Mouse (Mus musculus) hindbrain, embryonic 16.5 days (tissue): ENCODE data around the gene Chit1. TPM values are rescaled to one million over a fixed set of nuclear protein-coding genes. Genes with fewer than 3 reads are reported as not detected.
A peak's percentile ranks its signal among the peaks of the same experiment; 100 is the strongest.

Experiments used
- ATAC-seq: fragments of 200-750 bp; cut with Nextera tagmentation; 2 replicates; pipeline ENCODE4 v1.8.0; 2017; ENCODE audit warnings: moderate TSS enrichment, moderate library complexity
- H3K27ac ChIP-seq: fragments of 300-500 bp; sonication (generic); 2 replicates; pipeline ENCODE4 v1.5.1; 2014; ENCODE audit warnings: low read depth, mild to moderate bottlenecking, control low read depth, low read length, moderate library complexity
- H3K27me3 ChIP-seq: fragments of 300-500 bp; sonication (generic); replicated peaks from 2 replicates; pipeline ENCODE4 v1.6.1; 2014; ENCODE audit warnings: low read length; ENCODE audit not compliant: control insufficient read depth, insufficient read depth
- H3K36me3 ChIP-seq: fragments of 300-500 bp; sonication (generic); 2 replicates; pipeline ENCODE4 v1.6.1; 2014; ENCODE audit warnings: mild to moderate bottlenecking, low read length, moderate library complexity, mixed read lengths; ENCODE audit not compliant: control insufficient read depth, insufficient read depth
- H3K4me1 ChIP-seq: fragments of 300-500 bp; sonication (generic); 2 replicates; pipeline ENCODE4 v1.6.1; 2014; ENCODE audit warnings: low read depth, low read length; ENCODE audit not compliant: control insufficient read depth, insufficient read depth
- H3K4me2 ChIP-seq: fragments of 300-500 bp; sonication (generic); 2 replicates; pipeline ENCODE4 v1.6.1; 2014; ENCODE audit warnings: mild to moderate bottlenecking, low read length, control low read depth, moderate library complexity
- H3K4me3 ChIP-seq: fragments of 300-500 bp; sonication (generic); 2 replicates; pipeline ENCODE4 v1.5.1; 2014; ENCODE audit warnings: mild to moderate bottlenecking, low read length, control low read depth, moderate library complexity
- H3K9ac ChIP-seq: fragments of 300-500 bp; sonication (generic); 2 replicates; pipeline ENCODE4 v1.6.1; 2014; ENCODE audit warnings: low read depth, mild to moderate bottlenecking, control low read depth, low read length, moderate library complexity
- H3K9me3 ChIP-seq: fragments of 300-500 bp; sonication (generic); 2 replicates; pipeline ENCODE4 v1.6.1; 2014; ENCODE audit warnings: mild to moderate bottlenecking, low read length, moderate library complexity; ENCODE audit not compliant: control insufficient read depth
- WGBS: fragments of 180-500 bp; shearing (Covaris S2); extraction: QIAGEN DNeasy Blood & Tissue Kit; methylation state at CpG from one replicate; pipeline ENCODE4 v1.1.7; 2014; 5-methylcytosine and 5-hydroxymethylcytosine counted together
- polyA plus RNA-seq: library from polyadenylated mRNA; unstranded; fragments of >200 nt; fragmentation: Nextera tagmentation; extraction: Ambion mirVana; gene quantifications from 2 replicates; pipeline ENCODE4 v1.2.1, GENCODE M21; 2015

The Chit1 gene
- polyA plus RNA-seq, 1 experiment from 2014 or later, result 0.73 TPM

DNA sequence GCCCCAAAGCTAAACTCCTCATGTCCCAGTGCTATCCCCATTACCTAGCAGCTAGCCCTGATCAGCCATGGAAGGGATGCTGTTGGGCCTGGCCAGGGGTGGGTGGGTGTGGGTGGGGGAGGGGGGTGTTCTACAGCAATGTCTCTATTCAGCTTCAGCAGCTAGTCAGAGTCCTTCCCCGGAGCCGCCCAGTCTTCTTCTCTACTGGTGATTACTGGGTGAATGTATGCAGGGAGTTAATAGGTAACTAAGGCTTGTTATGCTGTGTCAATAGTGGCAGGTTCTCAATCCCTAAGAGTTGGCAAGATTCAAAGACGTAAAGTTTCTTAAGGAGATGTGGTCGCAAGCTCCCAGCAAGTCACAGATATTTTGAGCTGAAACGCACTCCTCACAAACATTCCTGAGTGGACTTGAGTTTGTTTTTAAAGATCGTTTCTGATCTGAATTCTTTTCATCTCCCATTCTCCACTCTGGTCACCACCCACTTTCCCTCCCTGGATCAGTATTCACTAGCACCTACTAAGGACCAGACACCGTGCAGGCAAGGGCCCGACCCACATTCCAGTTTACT, 40.9 kb upstream of the Chit1 start:
- Histone ChIP-seq H3K4me3 (no peak overlapping the region), H3K9me3 (no peaks in the 10 kb centered on the region), H3K9ac (no peak overlapping the region), H3K4me1 (peaks cover 10% of the 10 kb centered on the region), H3K27ac (no peak overlapping the region), H3K36me3 (no peaks in the 10 kb centered on the region), H3K4me2 (no peak overlapping the region), H3K27me3 (no peaks in the 10 kb centered on the region)
- WGBS, result 49% methylated on average over 8 of the region's 8 CpGs
- ATAC-seq, result no peak

DNA sequence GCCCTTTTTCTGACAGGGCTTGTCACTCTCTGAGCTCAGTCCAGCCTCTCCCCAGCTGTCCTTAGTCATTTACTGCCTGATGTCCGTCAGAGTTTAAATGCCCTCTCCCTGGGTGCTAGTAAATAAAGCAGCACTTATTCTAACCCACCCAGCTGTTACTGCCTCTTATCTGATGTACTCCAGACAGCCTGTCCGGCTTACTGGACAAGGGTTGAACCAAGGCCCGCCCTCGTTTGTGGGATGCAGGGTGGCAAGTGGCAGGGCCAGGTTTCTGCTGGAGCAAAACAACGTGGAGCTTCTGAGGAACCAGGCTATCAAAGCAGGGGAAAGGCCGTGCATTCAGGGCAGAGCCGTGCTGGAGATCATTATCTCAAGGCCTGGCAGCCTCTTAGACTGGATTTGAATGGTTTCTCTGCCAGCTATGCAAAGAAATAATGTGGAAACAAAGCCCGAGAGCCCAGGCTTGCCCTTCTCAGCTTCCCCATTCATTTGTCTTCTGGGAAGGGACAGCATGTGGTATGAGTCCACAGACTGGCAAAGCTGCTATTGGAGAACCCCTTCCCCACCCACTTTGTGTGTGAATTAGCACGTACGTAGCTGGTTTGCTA, 39.5 kb upstream of the Chit1 start:
- ATAC-seq, result 0 out of 2 replicates have a peak, but pooled peaks have one; percentile 4
- Histone ChIP-seq H3K4me1 (peaks cover 20% of the 10 kb centered on the region), H3K9me3 (no peaks in the 10 kb centered on the region), H3K36me3 (no peaks in the 10 kb centered on the region), H3K27ac (peak overlapping the region; percentile 59), H3K4me3 (no peak overlapping the region), H3K27me3 (no peaks in the 10 kb centered on the region), H3K9ac (0 out of 2 replicates have a peak overlapping the region, but pooled peaks have one; percentile 30), H3K4me2 (no peak overlapping the region)
- WGBS, result 23% methylated on average over 10 of the region's 10 CpGs

DNA sequence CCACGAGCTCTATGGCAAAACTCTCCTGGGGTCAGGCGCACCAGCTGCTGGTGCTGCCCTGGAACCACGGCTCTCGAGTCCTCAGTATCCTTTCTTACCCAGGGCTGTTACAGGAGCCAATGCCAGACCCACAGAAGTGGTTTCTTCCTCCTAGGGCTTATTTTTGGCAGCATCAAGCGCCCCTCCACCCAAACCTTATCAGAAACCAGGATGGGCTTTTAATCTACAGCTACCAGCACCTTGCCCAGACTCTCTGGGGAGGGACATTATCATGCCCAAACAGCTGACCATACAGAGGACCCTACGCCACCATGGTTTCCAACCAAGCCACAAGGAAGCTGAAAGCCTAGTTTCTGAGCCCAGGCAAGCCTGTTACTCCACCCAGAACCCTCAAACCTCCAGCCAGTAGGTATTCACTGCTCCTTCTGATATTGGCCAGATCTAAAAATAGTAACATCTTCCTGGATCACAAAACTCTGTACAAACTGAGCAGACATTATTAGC, 37.9 kb upstream of the Chit1 start:
- 73% methylated on average over 6 of the region's 6 CpGs for WGBS
- no peak for ATAC-seq

DNA sequence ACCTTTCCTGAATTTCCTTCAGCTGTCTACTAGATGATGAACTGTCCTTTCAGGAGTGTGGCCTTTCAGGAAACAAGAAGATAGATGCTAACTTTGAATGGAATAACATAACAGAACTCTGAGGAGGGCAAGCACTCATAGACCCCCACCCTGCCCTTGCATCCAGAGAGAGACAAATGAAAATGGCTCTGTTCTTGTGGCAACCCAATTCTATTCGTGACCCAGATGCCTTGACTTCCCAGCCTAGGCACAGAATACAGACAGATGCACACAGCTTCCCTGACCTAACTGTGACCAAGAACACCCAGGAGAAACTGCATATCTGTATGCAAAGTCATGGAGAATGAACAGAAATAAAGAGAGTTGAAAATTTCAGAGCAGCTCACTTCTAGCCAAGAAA, 37.4 kb upstream of the Chit1 start:
- no peak overlapping the region for H3K4me2 ChIP-seq
- no peak overlapping the region; the same call in 1 of the 2 replicates for H3K9ac ChIP-seq
- no peaks in the 10 kb centered on the region for H3K27me3 ChIP-seq
- no peak overlapping the region for H3K4me3 ChIP-seq
- ATAC-seq, result no peak
- no peaks in the 10 kb centered on the region for H3K9me3 ChIP-seq
- H3K36me3 ChIP-seq, result no peaks in the 10 kb centered on the region
- H3K4me1 ChIP-seq, result peaks cover 28% of the 10 kb centered on the region
- no peak overlapping the region for H3K27ac ChIP-seq
- 68% methylated on average over 1 of the region's 1 CpGs for WGBS

More for the DNA sequence above, 37.9 kb upstream of the Chit1 start:
- H3K36me3 ChIP-seq, result no peaks in the 10 kb centered on the region
- peaks cover 28% of the 10 kb centered on the region for H3K4me1 ChIP-seq
- no peak overlapping the region for H3K4me2 ChIP-seq
- no peak overlapping the region for H3K4me3 ChIP-seq
- no peak overlapping the region for H3K27ac ChIP-seq
- no peaks in the 10 kb centered on the region for H3K27me3 ChIP-seq
- no peak overlapping the region for H3K9ac ChIP-seq
- no peaks in the 10 kb centered on the region for H3K9me3 ChIP-seq

DNA sequence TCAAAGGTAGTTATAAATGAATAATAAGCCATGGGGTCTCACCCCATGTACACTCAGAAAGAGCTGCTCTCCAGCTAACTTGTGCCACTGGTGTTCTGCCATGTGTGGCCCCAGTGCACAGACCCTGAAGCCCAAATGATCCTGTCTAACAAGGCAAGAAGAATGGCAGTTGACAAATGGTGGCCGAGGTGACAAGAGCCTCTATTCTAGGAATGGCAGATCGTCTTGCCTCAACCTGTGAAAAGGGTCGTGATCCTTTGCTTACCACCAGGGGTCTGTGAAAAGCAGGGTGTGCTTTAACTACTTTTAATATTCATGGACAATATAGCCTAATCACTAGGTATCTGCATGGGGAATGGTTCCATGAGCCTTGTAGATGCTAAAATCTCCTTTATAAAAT, 36.9 kb upstream of the Chit1 start:
- H3K4me1 ChIP-seq, result peaks cover 28% of the 10 kb centered on the region
- WGBS, result 43% methylated on average over 3 of the region's 3 CpGs
- H3K9me3 ChIP-seq, result no peaks in the 10 kb centered on the region
- no peak overlapping the region for H3K4me2 ChIP-seq
- no peak overlapping the region; the same call in 1 of the 2 replicates for H3K9ac ChIP-seq
- H3K4me3 ChIP-seq, result no peak overlapping the region
- no peak overlapping the region for H3K27ac ChIP-seq
- no peak for ATAC-seq
- H3K36me3 ChIP-seq, result no peaks in the 10 kb centered on the region
- H3K27me3 ChIP-seq, result no peaks in the 10 kb centered on the region

DNA sequence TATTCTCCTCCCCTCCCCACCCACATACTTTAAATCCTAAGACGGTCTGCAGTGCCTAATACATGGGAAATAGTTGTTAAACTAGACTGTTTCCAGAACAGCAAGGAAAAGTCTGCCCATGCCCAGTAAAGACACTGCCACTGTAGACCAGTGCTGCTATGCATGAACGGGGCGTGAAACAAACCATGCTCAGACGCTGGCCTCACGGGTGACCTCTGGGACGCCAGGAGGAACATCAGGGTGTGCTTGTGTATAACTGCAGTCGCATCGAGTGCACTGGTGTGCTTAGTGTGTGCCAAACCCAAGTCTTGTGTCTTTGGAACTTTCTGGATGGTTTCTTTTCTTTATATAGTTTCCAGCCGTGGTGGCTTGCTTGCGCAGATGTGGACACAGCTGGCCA, 36.4 kb upstream of the Chit1 start:
- H3K4me2 ChIP-seq, result no peak overlapping the region
- no peak overlapping the region for H3K9ac ChIP-seq
- no peaks in the 10 kb centered on the region for H3K27me3 ChIP-seq
- ATAC-seq, result no peak
- H3K36me3 ChIP-seq, result no peaks in the 10 kb centered on the region
- no peak overlapping the region for H3K27ac ChIP-seq
- H3K9me3 ChIP-seq, result no peaks in the 10 kb centered on the region
- no peak overlapping the region for H3K4me3 ChIP-seq
- H3K4me1 ChIP-seq, result peaks cover 31% of the 10 kb centered on the region
- WGBS, result 74% methylated on average over 10 of the region's 10 CpGs

DNA sequence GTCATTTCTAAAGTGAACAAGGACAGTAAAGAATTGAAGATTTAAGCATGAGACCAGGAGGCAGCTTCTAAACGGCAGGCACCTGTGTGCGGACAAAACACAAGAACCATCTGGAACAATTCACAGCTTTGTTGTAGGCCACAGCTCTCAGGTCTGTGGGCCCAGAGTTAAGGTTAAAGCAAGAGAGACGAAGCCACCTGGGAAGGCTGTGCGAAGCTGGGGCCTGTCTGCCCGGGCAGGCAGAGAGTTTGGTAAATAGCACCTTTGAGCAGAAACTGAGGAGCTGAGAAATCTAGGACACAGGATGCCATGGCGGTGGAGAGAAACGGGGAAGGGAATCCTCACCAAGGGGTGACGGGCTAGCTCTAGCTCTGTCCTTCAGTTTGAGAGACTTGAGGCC, 35.5 kb upstream of the Chit1 start:
- Histone ChIP-seq H3K9ac (peak overlapping the region; percentile 8; the same call in 1 of the 2 replicates), H3K4me2 (peak overlapping the region; percentile 76), H3K27ac (0 out of 2 replicates have a peak overlapping the region, but pooled peaks have one; percentile 41), H3K4me1 (peaks cover 35% of the 10 kb centered on the region), H3K36me3 (no peaks in the 10 kb centered on the region), H3K4me3 (peak overlapping the region; percentile 35), H3K27me3 (no peaks in the 10 kb centered on the region), H3K9me3 (no peaks in the 10 kb centered on the region)
- ATAC-seq, result no peak
- WGBS, result 85% methylated on average over 8 of the region's 8 CpGs

DNA sequence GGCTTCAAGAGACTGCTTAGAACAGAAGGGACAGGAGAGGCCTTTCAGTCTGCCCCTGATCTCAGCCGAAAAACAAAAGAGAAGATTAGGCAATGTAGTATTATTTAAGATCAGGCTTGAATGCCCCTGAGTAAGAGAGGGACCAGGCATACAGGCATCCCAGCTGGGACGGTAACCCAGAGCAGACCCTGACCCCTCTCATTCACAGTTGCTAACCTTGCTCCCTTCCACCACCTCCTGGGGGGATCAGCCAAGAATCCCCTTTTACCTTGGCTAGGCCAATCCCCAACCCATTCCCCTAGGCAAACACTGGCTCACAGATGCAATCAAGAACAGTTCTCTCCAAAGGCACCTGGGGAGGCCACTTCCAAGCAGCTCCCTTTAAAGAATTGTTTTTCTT, 34.3 kb upstream of the Chit1 start:
- Histone ChIP-seq H3K4me1 (peaks cover 32% of the 10 kb centered on the region), H3K9me3 (no peaks in the 10 kb centered on the region), H3K27ac (peak overlapping the region; percentile 9; the same call in 1 of the 2 replicates)

DNA sequence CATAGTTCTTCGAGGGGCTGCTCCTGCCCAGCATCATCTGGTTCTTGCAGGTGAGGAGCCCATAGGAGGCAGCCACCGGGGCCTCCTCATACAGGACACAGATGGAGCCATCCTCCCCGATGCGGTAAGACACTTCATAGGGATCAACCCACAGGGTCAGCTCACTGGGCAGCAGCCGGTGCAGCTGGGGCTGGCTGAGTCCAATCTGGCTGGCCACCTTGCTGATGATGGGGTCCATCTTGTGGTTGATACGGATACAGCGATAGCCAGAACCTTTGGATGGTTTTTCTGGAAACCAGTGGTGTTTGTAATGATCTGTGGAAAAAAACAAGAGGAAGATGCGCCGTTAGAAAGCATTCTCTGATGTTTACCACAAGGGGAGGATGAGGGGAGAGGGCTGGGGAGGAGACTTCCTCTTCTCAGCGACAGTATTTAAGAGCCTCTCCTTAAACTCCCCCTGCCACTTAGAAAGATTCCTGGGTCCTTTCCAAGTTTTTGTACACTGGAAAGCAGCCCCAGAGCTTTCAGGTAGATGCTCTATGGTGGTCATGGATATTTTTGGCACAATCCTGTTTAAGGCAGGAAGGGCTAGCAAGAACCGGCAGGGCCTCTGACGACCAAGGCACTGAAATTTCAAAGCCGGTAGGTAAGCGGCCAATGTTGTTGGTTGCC, 33.5 kb upstream of the Chit1 start:
- H3K4me1 ChIP-seq, result peaks cover 32% of the 10 kb centered on the region
- ATAC-seq, result no peak
- no peaks in the 10 kb centered on the region for H3K9me3 ChIP-seq
- peak overlapping the region; percentile 76 for H3K4me2 ChIP-seq
- WGBS, result 14% methylated on average over 14 of the region's 14 CpGs
- H3K9ac ChIP-seq, result peak overlapping the region; percentile 80
- H3K4me3 ChIP-seq, result peak overlapping the region; percentile 70
- peak overlapping the region; percentile 75 for H3K27ac ChIP-seq
- H3K27me3 ChIP-seq, result no peaks in the 10 kb centered on the region
- H3K36me3 ChIP-seq, result no peaks in the 10 kb centered on the region

More for the DNA sequence above, 34.3 kb upstream of the Chit1 start:
- Histone ChIP-seq H3K36me3 (no peaks in the 10 kb centered on the region), H3K4me3 (peak overlapping the region; percentile 35), H3K4me2 (peak overlapping the region; percentile 76), H3K9ac (peak overlapping the region; percentile 57; the same call in 1 of the 2 replicates), H3K27me3 (no peaks in the 10 kb centered on the region)
- ATAC-seq, result no peak
- 22% methylated on average over 2 of the region's 2 CpGs for WGBS
